Mouse (Mus musculus) limb, embryonic 11.5 days (tissue): ENCODE measurements at regions not wholly inside any gene's neighbourhood (a gene's known extent, or its start where the extent isn't known, plus 50 kb on each side); places are given as distances from the start of the nearest gene placed in this dataset.

ENCODE experiments used
- ATAC-seq: fragments of 200-750 bp; cut with Nextera tagmentation; 2 replicates; pipeline ENCODE4 v1.8.0; 2017; ENCODE audit warnings: low read depth; ENCODE audit not compliant: insufficient number of reproducible peaks, low FRiP score, low TSS enrichment
- DNase-seq: peaks from one replicate; pipeline ENCODE4 v3.0.0-alpha.2; 2015; ENCODE audit warnings: low spot score
- H3K27ac ChIP-seq: fragments of 300-500 bp; sonication (generic); replicated peaks from 2 replicates; pipeline ENCODE4 v1.5.1; 2014; ENCODE audit warnings: low read depth, mild to moderate bottlenecking, low read length
- H3K27me3 ChIP-seq: fragments of 300-500 bp; sonication (generic); 2 replicates; pipeline ENCODE4 v1.6.1; 2014; ENCODE audit warnings: mild to moderate bottlenecking, low read length, mixed read lengths; ENCODE audit not compliant: control insufficient read depth, insufficient read depth
- H3K36me3 ChIP-seq: fragments of 300-500 bp; sonication (generic); 2 replicates; pipeline ENCODE4 v1.6.1; 2014; ENCODE audit warnings: mild to moderate bottlenecking, low read length, moderate library complexity, mixed read lengths; ENCODE audit not compliant: control insufficient read depth, insufficient read depth
- H3K4me1 ChIP-seq: fragments of 300-500 bp; sonication (generic); 2 replicates; pipeline ENCODE4 v1.6.1; 2014; ENCODE audit warnings: low read length, mixed read lengths; ENCODE audit not compliant: control insufficient read depth, insufficient read depth
- H3K4me2 ChIP-seq: fragments of 300-500 bp; sonication (generic); 2 replicates; pipeline ENCODE4 v1.6.1; 2014; ENCODE audit warnings: low read depth, mild to moderate bottlenecking, moderate library complexity; ENCODE audit not compliant: severe bottlenecking
- H3K4me3 ChIP-seq: fragments of 300-500 bp; sonication (generic); 2 replicates; pipeline ENCODE4 v1.5.1; 2014; ENCODE audit warnings: low read depth, low read length
- H3K9ac ChIP-seq: fragments of 300-500 bp; sonication (generic); 2 replicates; pipeline ENCODE4 v1.6.1; 2014; ENCODE audit warnings: mild to moderate bottlenecking, low read length
- H3K9me3 ChIP-seq: fragments of 300-500 bp; sonication (generic); 2 replicates; pipeline ENCODE4 v1.6.1; 2016; ENCODE audit warnings: low read length; ENCODE audit not compliant: control insufficient read depth
- WGBS: fragments of 180-500 bp; shearing (Covaris S2); extraction: QIAGEN DNeasy Blood & Tissue Kit; methylation state at CpG from one replicate; pipeline ENCODE4 v1.1.7; 2014; 5-methylcytosine and 5-hydroxymethylcytosine counted together

DNA sequence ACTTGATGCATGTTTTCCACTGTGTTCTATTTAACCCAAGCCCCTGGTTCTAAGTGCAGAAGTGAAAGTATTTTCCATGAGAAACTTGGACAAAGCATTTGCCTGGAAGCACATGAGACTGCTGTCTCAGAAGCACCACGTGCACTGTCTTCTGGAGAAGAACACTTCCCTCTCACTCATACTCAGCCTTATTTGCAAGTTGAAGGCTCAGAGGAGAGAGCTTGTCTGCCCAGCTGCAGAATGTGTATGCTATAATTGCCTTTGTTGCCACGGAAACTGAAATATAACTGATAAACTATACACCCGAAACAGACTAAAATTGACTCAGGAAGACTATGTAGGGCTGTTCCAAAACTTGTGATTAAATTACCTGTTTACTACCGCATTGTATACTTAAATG lies 3230.3 kb downstream of the 9330182O14Rik start:
- no peak for DNase-seq
- H3K27ac ChIP-seq: no peak overlapping the region
- 78% methylated on average over 4 of the region's 4 CpGs for WGBS
- no peaks in the 10 kb centered on the region for H3K36me3 ChIP-seq
- no peaks in the 10 kb centered on the region for H3K9me3 ChIP-seq
- no peak overlapping the region for H3K4me2 ChIP-seq
- H3K4me1 ChIP-seq: no peaks in the 10 kb centered on the region
- no peak overlapping the region for H3K9ac ChIP-seq
- no peak overlapping the region for H3K4me3 ChIP-seq
- no peaks in the 10 kb centered on the region for H3K27me3 ChIP-seq
- no peak for ATAC-seq

- DNase-seq: no peak
- no peak overlapping the region for H3K9ac ChIP-seq
- no peak overlapping the region for H3K4me2 ChIP-seq
- no peaks in the 10 kb centered on the region for H3K4me1 ChIP-seq
- H3K9me3 ChIP-seq: no peaks in the 10 kb centered on the region
- no peak overlapping the region for H3K4me3 ChIP-seq
- 73% methylated on average over 4 of the region's 4 CpGs for WGBS
- no peaks in the 10 kb centered on the region for H3K27me3 ChIP-seq
- no peaks in the 10 kb centered on the region for H3K36me3 ChIP-seq
- ATAC-seq: no peak
- H3K27ac ChIP-seq: no peak overlapping the region
Observed at GRCm38 (mm10) chr15:43373072-43373471, 3238.9 kb downstream of the 9330182O14Rik start.

GRCm38 (mm10) chr15:43382405-43382804 lies 3248.2 kb downstream of the 9330182O14Rik start:
- WGBS: 89% methylated on average over 1 of the region's 1 CpGs
- ATAC-seq: no peak

DNA sequence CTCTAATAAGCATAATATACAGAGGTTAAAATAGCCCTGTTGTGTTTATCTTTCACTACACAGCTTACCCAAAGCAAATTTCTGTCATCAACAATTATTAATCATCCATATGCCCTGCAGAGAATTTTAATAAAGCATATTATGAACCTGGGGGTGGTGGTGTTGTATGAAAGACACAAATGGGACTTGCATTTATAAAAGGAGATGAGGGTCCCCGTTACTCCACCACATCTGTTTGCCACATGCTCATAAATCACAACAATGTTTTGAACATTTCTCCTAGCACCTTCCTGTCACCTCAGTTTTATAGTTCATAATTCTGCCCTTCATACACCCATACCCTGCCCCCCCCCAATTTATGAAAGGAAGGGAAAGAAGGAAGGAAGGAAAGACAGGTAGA lies 3265.7 kb downstream of the 9330182O14Rik start:
- no peak overlapping the region for H3K4me3 ChIP-seq
- DNase-seq (no peak), ATAC-seq (peak; percentile 60; the same call in 1 of the 2 replicates)
- 6% methylated on average over 1 of the region's 1 CpGs for WGBS
- no peaks in the 10 kb centered on the region for H3K4me1 ChIP-seq
- H3K27me3 ChIP-seq: no peaks in the 10 kb centered on the region
- no peaks in the 10 kb centered on the region for H3K9me3 ChIP-seq
- no peak overlapping the region for H3K27ac ChIP-seq
- H3K9ac ChIP-seq: no peak overlapping the region
- no peak overlapping the region for H3K4me2 ChIP-seq
- no peaks in the 10 kb centered on the region for H3K36me3 ChIP-seq

More at GRCm38 (mm10) chr15:43382405-43382804, 3248.2 kb downstream of the 9330182O14Rik start:
- Histone ChIP-seq H3K4me1 (no peaks in the 10 kb centered on the region), H3K9ac (no peak overlapping the region), H3K36me3 (no peaks in the 10 kb centered on the region), H3K9me3 (no peaks in the 10 kb centered on the region), H3K4me2 (no peak overlapping the region), H3K27ac (no peak overlapping the region), H3K27me3 (no peaks in the 10 kb centered on the region), H3K4me3 (no peak overlapping the region)
- DNase-seq: no peak

DNA sequence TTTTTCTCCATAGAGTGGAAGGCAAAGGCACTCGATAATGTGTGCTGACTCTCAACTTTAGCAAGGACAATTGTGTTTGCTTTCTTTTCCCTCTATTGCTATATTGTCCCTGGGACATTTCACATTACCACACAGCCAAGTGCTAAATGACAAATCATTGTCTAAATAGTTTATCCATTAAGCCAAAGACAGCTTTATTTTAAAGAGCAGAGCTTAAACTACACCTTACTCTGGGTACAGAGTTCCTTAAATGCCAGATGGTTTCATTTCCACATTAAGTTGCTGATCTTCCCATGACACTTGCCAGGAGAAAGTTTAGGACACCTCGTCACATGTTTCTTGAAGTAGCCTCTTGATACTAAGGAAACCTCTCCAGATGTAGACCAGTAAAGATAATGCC lies 3269.4 kb downstream of the 9330182O14Rik start:
- DNase-seq: no peak

More for the DNA sequence above, 3269.4 kb downstream of the 9330182O14Rik start:
- Histone ChIP-seq H3K4me2 (no peak overlapping the region), H3K9me3 (no peaks in the 10 kb centered on the region), H3K27me3 (no peaks in the 10 kb centered on the region), H3K4me1 (no peaks in the 10 kb centered on the region), H3K27ac (no peak overlapping the region), H3K36me3 (no peaks in the 10 kb centered on the region), H3K4me3 (no peak overlapping the region), H3K9ac (no peak overlapping the region)
- whole genome bisulfite sequencing: 43% methylated on average over 2 of the region's 2 CpGs
- ATAC-seq: no peak
